Mouse (Mus musculus): ENCODE data around the gene Tbpl1.
A peak's percentile ranks its signal among the peaks of the same experiment; 100 is the strongest.

DNA sequence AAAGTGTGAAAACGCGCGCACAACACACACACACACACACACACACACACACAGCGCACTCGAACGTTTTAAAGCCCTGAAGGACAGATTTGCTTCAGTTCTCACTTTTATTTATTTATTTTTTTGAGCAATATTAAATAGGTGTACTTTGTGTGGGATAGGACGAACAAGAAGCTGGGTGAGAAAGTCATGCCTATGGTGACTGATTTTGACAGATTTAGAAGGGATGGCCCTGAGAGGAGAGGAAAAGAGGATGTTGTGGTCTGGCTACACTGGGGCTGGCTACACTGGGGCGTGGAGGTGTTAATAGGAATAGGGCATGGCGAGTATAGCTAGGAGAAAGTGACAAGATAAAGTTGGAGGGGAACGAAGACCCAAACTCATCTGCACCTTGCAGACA is 443 bp upstream of the Tbpl1 start:
- peak; percentile 22 for TF ChIP-seq POLR2AphosphoS2 (IDR thresholded peaks at IDR 0.05; ENCODE audit: insufficient read length, low read depth)
- no peak for TF ChIP-seq MAX (IDR thresholded peaks at IDR 0.05; ENCODE audit: low read depth)
- no peak for TF ChIP-seq POLR2A (IDR thresholded peaks at IDR 0.05; ENCODE audit: insufficient read length, low read depth)
- no peak for TF ChIP-seq USF1 (IDR thresholded peaks at IDR 0.05; ENCODE audit: low read depth)
- TF ChIP-seq REST (IDR thresholded peaks at IDR 0.05; ENCODE audit: insufficient read depth, insufficient read length) = no peak
- TF ChIP-seq CEBPB (IDR thresholded peaks at IDR 0.05; ENCODE audit: insufficient read depth, poor library complexity, severe bottlenecking) = no peak
- no peak for TF ChIP-seq TCF12 (IDR thresholded peaks at IDR 0.05; ENCODE audit: insufficient read depth, poor library complexity, severe bottlenecking)
- TF ChIP-seq E2F4 (IDR thresholded peaks at IDR 0.05; ENCODE audit: insufficient read depth) = no peak
- TF ChIP-seq SRF (IDR thresholded peaks at IDR 0.05; ENCODE audit: control insufficient read depth, insufficient read length, low read depth) = no peak
- TF ChIP-seq TCF3 (IDR thresholded peaks at IDR 0.05; ENCODE audit: insufficient read length, low read depth) = no peak

All from myocyte (in vitro differentiated cells).